Mouse (Mus musculus): ENCODE data around the gene Dock9.

- TF ChIP-seq POLR2AphosphoS2 (IDR thresholded peaks at IDR 0.05; ENCODE audit: insufficient read length, low read depth) (no peak), USF1 (IDR thresholded peaks at IDR 0.05; ENCODE audit: low read depth) (no peak), POLR2A (IDR thresholded peaks at IDR 0.05; ENCODE audit: insufficient read length, low read depth) (no peak), MAX (IDR thresholded peaks at IDR 0.05; ENCODE audit: low read depth) (no peak), TCF12 (IDR thresholded peaks at IDR 0.05; ENCODE audit: insufficient read depth, poor library complexity, severe bottlenecking) (no peak), MYOD1 (IDR thresholded peaks at IDR 0.05; ENCODE audit: control insufficient read depth in 1 of 3, insufficient read length in 2 of 3, low read depth in 2 of 3) (no peak), TCF3 (IDR thresholded peaks at IDR 0.05; ENCODE audit: insufficient read length, low read depth) (no peak), E2F4 (IDR thresholded peaks at IDR 0.05; ENCODE audit: insufficient read depth) (no peak), MYOG (IDR thresholded peaks at IDR 0.05; ENCODE audit: control insufficient read depth in 1 of 3, insufficient read depth in 1 of 3, insufficient read length in 2 of 3, low read depth in 2 of 3) (no peak), REST (IDR thresholded peaks at IDR 0.05; ENCODE audit: insufficient read depth, insufficient read length) (no peak), CEBPB (IDR thresholded peaks at IDR 0.05; ENCODE audit: insufficient read depth, poor library complexity, severe bottlenecking) (no peak)
Measured at GRCm38 (mm10) chr14:121675579-121675978, 122.1 kb downstream of the Dock9 start.

All from myocyte (in vitro differentiated cells).